Mouse (Mus musculus) layer of hippocampus, adult 9-11 months (tissue): ENCODE data around the gene Unc5c.

ENCODE experiments used
- DNase-seq: peaks from one replicate; pipeline ENCODE4 v3.0.0; 2022

Unc5c gene

DNA sequence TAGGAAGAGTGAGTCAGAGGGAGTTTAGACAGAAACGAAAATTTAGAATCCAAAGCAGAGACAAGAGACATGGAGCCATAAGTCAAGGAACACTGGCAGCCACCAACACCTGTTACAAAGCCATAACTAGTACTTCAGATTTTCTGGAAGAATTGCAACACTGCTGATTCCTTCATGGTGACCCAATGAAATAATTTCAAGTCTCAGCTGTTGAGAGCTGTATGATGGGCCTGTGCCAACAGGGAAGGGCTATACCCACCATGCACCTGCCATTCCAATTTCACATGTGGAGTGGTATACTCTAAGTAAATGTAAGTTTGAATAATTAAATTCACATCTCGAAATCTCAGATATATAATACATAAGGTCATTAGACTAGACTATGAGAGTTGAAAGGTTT lies 259.5 kb downstream of the Unc5c start:
- DNase-seq: no peak

DNA sequence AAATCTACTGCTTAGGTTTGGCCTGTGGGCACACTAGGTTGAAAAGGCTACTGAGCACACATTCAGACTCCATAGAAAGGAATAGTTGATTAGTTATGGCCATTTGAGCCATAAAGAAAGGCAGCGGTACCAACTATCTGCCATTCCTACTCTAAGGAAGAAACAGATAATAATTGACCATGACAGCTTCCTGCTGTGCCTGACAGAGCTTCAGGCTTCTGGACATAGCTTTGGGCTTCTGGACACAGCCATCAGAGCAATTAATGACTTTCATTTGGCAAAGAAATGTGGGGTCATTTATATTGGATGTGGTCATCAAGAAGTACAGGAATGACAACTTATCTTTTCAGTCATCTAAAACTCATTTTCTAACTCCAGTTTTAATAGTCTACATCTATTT lies 260.4 kb downstream of the Unc5c start:
- no peak for DNase-seq

DNA sequence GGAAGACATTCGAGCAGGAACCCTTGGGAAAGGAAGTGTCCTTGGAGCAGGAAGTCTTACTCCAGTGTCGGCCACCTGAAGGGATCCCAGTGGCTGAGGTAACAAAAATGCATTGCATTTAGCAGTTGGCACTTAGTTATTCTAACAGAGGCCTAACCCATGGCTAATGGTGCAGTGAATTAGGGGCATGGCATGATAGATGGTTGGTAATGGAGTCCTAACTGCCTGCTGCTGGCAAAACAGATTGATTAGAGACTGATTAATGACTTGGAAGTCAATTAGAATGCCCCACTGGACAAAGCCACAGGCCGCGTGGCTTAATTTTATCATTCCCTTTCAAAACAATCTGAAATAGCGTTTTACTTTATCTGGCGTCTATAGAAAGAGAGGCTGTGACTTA lies 268.8 kb downstream of the Unc5c start:
- DNase-seq: no peak

DNA sequence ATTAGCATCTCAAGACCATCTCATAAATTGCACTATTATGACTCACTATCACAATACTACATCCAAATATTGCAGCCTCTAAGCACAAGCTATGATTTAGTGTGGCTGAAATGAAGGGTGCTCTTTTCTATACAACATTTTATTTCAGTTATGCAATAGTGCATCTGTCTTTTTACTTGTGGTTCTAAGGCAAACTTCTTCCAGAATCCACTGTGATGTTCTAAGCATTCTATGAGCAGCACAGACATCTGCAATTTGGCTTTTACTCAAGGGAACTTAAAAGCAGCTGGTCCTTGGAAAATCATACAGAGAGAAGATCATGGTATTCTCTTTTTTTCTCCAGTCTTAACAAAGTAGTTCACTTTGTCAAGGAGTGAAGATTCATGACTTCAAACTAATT lies 270.3 kb downstream of the Unc5c start:
- no peak for DNase-seq

DNA sequence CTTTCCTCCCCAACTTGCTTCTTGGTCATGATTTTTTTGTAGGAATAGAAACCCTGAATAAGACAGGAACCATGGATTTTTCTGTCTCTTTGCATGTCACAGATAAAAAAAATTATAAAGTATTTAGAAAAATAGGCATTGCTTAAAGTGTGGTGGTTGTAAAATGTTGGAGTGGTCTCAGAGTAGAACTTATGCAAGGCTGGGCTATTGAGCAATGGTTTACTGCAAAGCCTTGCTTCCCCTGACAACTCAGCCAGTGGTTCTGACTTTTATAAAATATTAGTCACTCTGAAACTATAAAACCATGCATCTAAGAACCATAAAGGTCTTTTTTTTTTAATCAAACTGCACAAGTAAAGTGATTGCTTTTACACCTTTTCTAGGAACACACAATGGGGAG lies 280.3 kb downstream of the Unc5c start:
- DNase-seq: no peak

DNA sequence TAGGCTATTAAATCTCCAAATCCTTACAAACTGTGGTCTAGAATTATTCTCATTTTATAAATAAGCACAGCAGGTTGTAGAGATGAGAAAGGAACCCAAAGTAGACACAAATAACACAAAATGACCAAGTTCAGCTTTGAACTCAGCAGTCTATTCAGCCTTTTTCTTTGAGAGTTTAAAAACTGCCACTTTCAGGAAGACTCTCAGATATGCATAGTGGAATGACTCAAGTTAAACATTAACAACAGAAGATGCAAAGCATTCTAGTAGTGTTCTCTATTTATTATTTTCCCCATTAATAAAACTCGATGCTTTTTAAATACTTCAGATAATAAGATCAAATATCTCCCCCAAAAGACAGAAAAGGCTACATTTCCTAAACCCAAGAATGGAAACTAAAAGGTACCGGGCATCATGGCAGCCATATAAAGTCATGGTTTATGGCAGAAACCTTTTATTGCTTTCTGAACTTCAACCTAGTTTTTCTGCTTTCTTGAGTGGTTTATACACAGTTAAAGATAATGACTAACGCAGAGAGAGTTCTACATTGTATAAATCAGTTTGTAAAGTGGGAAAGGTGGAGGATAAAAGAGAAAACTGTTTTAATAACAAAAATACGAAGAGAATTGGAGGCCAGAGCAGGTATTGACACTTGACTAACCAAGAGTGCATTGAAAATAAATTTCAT lies 283.8 kb downstream of the Unc5c start:
- DNase-seq: no peak

DNA sequence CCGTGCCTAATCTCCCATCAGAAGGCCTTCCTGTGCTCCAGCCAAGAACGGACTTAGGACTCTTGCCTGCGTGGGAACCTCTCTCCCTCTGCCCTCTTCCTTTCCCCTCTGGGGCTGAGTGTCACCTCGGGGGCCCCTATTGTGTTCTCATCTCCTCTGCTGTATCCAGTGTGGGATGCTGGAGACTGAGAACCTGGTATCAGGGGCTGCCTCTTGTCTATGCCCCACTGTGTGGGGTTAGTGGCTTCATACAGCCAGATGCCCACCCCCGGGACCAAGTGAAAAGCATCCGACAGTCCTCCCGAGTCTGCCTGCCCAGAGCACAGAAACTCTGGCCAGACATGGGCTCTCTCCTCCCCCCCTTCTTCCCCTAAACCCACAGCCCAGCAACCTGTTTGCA lies 287.2 kb downstream of the Unc5c start:
- DNase-seq: no peak

DNA sequence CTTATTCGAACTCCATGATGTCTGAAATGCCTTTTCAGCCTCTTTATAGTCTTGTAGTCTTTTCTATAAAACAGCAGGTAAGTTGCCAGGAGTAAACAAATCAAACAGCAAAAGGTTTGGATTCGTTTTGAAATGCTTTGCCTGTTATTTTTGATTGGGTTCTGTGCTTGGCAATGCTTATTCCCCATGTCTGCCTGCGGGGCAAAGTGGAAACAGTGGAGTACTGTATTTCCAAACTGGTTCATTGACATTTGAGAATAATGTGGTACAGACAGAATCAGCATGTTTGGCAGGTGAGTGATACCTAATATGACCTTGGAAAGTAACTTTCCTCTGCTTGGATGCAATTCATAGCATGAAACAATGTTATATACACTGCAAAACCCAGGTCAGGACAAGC lies 292.2 kb downstream of the Unc5c start:
- no peak for DNase-seq

DNA sequence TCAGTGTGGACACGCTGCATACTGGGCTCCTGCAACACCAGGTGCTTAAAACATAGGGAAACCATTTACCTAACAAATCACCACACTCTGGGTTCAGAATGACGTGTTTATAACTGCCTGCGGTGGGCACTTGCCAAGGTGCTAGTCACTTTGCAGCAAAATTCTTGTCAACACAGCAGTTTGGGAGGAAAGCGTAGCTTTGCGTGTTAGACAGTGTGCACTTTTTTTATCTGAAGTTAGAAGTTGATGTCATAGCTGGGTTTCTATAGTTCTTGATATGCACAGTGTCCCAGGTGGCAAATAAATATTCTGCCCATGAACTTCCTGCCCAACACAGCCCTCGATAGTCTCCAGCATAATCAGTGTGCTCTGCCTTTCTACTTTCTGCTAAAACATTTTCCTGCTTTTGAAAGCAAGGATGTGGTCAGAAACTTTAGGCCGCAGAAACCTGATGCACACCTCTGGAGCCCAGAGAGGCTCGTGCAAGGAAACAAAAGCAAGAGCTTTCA lies 313.4 kb downstream of the Unc5c start:
- no peak for DNase-seq

DNA sequence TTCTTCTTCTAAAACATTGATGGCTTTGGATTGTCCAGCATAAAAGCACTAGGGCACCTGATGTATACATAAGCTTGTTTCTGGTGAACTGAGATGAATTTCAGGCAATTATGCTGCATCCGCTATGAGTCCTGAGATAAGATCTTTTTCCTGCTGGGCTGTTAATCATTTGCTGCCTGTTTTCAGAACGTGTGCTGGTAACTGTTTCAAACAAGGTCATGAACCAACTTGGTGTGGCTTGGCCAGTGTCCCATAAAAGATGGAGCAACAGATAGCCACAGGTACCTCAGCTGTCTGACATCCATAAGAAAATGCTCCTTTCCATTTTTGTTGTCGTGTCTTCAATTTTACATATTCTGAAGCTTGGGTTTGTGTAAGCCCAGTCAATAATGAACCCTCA lies 314.2 kb downstream of the Unc5c start:
- DNase-seq: no peak

DNA sequence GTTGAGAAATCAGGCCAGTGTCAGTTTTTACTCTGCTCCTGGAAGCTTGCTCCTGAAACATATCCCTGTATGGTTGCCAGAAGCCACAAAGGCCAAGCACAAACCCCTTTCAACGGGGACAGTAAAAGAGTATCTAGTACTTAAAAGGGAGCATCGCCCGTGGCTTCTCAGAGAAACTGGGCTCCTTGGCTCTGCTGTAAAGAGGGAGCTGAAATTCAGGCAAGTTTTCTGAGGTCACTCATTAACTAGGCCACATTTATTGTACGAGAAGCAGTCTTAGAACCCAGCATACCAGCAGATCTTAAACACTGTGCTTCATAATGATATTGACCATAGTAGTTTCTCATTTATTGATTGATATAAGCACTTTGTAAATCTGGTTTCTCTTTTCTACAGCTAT lies 317.5 kb downstream of the Unc5c start:
- DNase-seq: no peak

DNA sequence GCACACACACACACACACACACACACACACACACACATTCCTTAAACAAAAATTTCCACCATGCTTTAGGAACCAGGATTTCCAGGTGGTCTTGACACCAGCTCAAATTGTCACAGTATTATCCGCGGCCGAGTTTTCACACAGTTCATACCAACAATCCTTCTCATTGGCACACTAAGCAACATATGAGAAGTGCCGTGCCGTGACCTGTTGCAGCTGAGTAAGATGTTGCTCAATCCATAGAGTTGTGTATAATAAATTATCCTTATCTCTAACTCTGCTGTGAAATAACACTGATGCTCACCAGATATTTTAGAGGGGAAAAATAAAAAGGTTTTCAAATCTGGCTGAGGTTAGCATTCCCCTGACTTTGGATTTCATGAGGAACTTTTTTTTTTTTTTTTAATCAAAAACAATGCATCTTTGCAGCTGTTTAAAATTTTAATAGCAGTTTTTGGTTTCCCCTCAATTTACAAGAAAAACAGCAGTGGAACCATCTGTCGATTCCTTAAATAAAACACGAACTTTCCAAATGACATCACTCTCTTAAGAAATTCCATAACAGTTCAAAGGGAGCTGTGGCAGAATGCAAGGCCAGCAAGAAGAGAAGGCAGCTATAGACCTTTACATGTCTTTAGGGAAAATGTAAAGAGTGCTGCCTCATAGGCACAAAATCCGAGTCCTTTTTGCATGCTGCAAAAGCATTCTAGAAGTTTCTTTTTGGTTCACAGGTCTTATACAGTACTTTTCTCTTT lies 326.2 kb downstream of the Unc5c start:
- no peak for DNase-seq

DNA sequence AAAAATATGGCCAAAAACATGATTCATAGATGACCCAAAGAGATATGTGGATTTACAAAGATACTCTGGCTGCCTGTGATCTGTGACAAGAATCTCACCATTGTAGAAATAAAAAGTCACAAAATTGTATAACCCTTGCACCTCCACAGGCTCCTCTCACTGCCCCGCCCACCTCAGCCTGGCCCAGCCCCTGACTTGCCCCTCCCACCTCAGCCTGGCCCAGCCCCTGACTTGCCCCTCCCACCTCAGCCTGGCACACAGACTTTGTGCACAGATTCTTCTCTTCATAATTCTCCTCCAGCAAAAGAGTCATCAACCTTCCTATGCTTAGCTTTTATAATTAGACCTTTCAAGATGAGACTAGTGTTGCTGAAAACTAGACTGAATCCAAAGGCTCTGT lies 327.1 kb downstream of the Unc5c start:
- no peak for DNase-seq

DNA sequence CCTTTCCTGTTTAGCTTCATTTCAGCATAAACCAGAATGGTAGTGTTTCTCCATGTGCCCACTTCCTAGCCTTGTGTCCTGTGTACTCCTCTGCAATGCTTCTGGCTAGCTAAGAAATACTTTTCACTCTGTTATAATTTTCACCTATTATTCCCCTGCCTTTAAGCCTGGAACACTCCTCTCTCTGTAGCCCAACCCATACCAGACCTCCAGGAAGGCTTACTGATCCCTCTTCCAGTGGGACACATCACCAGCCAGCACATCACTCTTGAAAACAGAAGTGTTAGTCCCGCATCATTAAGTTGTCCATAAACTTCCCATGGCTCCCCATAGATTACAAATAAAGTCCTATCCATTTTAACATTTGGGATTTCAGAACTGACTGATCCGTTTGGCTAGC lies 328.7 kb downstream of the Unc5c start:
- no peak for DNase-seq

DNA sequence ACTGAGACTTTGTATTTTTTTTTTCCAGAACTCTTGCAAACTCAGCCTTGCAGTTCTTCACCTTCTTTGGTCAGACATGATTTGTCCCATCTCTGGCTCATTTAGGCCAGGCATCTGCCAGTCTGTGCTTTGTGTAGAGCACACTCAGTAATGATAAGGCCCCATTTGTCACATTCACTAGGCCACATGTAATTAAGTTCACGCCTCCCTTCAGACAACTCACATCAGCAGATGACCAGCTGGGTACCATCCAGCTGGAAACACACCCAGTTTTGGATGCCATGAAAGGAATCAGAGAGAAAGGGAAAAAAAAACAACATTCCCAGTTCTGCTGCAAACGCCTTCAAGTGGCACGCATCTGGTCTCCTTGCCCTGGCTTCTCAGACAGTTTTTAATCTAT lies 329.4 kb downstream of the Unc5c start:
- peak; percentile 33 for DNase-seq

DNA sequence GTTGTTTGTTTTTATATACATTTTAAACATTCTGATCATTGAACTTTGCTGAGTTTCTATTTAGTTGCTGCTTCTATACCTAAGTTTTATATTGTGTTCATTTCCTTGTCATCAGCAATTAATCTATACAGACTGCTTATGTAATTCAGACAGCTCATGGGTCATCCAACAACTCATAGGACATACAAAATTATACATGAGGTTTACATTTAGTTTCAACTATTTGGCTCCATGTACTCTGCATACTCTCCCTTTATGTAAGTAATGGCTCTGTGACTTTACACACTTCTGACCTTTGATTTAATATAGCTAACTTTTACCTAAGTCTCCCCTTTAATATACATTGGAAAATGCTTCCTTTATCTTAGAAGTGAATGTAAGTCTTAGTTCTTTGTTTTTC lies 332.4 kb downstream of the Unc5c start:
- no peak for DNase-seq

DNA sequence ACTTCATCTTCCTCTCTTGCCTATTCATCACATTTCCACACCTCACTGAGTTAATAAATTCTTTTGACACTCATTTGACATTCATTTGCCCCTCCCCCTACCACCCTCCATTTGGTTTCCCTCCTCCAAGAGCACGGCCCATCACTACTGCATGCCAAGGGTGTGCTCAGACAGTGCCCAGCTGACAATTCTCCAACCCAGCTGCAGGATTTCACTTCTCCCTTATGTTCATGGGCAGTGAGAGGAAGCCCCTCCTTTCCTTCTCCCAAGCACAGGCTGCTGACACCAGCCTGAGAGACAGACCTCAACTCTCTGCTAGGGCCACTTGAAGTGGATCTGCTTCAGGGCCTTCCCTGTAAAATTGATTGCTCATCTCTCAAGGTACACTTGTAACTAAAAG lies 332.8 kb downstream of the Unc5c start:
- DNase-seq: no peak

DNA sequence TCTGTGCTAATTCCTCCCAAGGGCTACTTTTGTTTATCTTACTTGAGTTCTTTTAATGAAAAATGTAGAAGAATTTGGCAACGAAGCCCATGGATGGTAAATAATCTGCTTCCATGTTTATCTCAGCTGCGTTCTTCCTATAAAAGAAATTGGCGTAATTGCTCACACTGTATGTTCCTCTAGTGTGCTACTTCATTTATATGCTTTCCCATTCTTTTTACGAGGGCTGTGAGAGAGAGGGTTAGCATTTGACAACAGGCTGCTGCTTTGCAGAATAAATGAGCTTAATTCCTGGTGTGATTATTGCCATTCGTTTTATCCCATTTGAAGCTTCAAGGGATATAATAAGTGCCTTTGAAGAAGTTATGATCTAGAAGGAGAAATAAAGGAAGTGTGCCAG lies 339.1 kb downstream of the Unc5c start:
- DNase-seq: no peak

DNA sequence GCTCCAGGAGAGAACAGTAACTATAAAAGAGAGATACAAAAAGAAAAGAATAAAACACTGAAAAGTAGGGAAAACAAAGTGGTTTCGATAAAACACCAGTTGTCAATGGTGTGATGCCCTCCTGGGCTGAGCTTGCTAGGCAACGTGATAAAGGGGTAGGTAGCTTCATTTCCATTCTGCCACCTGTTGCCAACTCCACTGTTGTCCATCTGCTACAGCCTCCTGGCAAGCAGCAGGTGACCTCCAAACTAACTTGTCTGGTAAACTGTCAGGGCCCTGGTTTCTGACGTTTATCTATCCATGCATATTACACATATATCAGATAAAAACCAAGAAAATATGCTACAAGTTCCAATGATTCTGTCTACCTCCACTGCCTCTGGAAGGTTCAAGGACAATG lies 344.6 kb downstream of the Unc5c start:
- no peak for DNase-seq

DNA sequence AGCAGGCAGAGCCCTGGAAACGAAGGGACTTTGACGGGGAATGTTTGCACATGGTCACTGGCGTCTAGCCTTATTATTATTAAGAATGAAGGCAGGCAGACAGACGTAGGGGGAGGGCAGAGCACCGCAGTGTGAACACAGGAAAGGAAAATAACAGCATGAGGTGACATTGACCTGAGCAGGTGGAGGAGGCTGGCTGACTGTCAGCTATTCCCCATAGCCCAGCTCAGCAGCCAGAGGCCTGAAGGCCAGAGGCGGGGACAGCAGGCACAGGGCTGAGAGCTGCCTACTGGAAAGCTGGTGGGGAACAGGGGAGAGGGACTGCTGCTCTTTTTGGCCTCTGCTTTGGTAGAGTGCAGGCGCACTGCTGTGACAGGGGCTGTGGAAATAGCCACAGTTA lies 345.9 kb downstream of the Unc5c start:
- no peak for DNase-seq

DNA sequence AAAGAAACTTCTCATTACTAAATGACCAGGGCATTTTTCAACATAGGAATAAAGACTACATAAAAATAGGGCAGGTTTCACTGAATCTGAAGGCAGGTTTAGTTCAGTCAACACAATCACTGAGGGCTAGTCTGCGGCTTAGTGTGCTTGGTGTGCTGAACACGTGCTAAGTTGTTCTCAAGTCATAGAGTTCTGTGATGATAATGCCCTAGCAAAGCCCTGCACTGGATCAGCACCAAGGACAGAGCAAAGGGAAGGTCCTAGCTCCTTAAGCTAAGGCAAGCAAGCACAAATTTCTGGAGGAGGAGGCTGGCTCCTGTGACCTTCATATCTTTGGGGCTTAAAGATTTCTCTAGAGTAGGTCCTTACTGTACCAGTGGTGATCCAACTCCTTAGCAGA lies 346.3 kb downstream of the Unc5c start:
- no peak for DNase-seq

DNA sequence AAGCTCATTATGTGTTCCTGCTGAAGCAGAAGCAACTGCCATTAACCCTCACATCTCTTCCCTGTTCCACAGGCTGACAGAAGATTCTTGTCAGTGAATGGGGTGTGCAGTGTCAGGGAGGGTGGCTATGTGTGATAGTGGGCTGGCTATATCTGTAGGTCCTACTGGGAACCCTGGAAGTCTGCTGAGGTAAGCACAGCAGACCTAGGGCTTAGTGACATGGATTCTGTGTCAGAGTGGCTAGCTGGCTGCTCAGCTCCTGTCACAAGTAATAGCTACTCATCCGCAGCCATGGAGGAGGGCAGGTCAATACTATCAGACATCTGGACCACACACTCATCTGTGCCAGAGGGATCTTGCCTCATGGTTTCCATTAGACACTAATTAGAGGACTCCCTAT lies 349.8 kb downstream of the Unc5c start:
- DNase-seq: no peak

DNA sequence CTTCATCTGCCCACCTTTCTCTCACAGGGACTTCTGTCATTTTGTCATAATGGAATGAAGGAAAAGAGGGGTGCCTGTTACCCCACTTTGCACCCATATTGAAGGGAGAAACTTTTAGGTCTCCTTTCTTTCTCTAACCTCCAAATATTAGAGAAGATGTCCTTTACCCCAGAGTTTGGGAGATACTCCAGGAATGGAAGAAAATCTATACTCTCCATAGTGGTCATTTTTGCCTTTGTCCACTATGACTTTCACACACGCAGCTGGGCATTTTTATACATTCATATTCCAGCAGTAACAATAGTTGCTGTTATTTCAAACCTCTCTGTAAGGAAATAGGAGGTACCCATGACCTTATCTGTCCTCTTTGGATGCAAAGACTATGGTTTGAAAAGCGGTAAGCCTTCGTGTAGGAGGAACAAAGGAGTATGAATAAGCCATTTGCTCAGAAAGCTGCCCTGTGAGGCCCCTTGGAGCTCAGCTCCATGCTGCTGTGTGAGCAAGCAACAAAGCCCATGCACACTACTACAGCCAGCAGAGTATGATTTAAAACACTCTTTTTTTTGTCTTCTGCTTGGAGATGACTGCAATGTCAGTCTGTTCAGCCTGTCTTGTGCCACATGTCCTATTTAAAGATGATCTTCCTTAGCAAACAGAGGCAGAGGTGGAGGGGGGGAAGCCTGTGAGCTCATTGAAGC lies 353.7 kb downstream of the Unc5c start:
- no peak for DNase-seq

DNA sequence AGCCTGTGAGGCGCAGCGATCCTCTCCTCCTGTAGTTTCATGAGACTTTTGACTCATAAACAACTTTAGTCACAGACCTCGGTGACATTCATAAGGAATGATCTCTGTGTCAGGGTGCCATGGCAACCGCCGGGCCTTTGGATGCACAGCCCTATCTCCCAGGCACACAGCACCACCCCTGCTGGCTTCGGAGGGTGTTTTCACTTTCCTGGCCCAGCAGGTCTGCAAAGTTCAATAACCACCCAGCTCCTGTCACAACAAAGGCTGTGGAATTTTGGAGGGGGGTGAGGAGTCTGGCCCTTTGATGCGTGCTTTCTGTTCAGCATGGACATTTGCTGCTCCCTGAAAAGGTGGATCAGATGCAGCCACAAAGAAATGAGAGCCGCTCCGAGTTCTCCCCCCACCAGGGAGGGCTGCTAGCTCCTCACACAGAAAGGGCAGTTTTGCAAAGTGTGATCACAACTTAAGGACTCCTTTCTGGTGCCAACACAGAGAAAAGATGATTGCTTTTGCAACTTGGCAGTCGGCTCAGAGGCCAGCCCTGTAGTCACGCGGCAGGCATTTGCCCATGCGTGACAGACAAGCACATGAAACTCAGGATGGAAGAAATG lies 354.4 kb downstream of the Unc5c start:
- peak; percentile 42 for DNase-seq
